Mouse (Mus musculus) B cell, adult 2 months (primary cell): Measurements from ENCODE around the gene Anpep.
"Not testable (repeated sequence)": the region's sequence is repeated elsewhere in the genome, so short reads cannot be mapped to it uniquely, and the experiment has no call there.

Experiments
- DNase-seq, 2 experiments: peaks; one replicate each; pipeline ENCODE4 v3.0.0; 2022

The Anpep gene

DNA sequence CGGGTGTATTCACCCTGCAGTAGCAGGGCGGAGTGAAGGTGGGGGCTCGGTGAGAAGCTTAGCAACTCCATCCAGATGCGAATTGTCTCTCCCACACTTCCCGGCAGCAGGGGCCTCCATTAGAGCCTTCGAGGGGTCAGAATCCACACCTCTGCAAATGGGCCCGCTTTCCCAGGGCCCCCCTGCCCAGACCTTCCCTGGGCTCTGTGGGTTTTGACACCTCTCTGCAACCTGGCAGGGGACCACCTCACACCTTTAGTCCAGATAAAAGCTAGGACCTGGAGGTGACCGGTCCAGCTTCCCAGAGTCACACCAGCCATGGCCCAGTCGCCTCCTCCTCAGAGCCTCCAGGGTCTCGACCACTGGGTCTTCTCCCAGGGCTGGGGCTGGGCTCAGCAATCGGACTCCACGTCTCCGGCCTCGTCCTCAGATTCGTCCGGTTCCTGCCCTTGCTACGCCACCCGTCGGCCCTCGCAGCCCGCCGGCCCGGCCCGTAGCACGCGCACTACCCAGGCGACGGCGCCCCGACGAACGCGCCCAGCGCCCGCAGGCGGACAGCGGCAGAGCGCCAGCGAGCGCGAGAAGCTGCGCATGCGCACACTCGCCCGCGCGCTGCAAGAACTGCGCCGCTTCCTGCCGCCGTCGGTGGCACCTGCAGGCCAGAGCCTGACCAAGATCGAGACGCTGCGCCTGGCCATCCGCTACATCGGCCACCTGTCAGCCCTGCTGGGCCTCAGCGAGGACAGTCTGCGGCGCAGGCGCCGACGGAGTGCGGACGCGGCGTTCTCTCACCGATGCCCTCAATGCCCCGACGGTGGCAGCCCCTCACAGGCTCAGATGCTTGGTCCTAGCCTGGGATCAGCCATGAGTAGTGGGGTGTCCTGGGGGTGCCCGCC lies 50.0 kb downstream of the Anpep start, which contains the start of gene Mesp2:
Gene Mesp2 (plus strand): TSS at position 117 of the 896 bp plus-strand sequence.
- peak; percentile 68 to 72 for DNase-seq

DNA sequence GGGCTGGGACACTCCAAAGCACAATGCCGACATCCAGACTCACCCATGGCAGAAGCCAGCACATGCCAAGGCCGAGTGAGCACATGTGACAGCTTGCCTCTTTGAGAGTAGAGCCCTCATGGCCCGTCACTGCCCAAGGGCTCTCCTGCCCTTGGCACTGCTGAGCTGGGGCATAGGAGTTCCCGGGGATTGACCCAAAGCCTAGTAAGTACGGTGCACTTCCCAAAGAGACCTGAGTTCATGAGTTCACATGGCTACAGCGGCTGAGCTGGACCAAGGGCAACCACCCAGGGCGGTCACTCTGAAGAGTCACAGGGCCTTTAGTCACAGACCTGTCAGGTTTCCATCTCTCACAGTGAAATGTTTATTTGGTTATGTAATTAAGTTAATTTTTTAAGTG lies 52.3 kb downstream of the Anpep start:
- DNase-seq, result no peak

DNA sequence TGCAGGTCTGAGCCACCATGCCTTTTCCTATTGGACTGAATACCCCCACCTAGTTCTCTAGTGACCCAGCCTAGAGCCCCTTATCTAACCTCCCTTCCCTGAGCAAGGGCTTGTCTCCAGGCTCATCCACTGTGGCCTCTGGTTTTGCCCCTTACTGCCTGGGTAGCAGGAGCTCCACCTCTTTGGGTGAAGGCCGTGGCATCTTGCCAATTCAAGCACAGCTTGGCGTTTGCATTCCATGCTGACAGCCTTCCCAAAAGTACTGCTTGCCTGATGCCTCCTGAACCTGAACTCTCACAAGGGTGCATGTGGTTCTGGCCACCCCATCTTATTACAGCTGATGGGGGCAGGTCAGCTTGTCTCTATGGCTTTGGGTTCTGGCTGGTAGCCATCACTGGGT lies 57.0 kb downstream of the Anpep start:
- DNase-seq, result no peak

DNA sequence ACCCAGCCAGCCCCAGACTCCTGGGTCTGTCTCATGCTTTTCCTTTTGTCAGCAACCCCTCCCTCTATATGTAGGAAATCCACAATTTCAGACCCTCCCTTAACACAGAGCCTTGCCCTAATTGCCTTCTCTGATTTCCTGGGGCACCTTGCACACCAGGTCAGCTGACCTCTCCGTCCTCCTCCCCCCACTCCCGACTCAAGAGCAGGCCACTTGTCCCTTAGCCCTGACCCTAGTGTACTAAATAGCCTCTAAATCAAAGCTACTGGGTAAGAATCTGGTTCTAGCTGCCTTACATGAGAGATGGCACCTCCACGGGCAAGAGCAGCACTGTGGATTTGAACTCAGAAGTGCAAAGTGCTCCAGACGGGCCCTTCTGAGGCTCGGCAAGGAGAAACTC lies 58.8 kb downstream of the Anpep start:
- DNase-seq, result no peak

- DNase-seq, result no peak
These were observed 59.5 kb downstream of the Anpep start for GRCm38 (mm10) chr7:79801391-79801790.

GRCm38 (mm10) chr7:79800336-79800735 lies 60.5 kb downstream of the Anpep start:
- no peak for DNase-seq

DNA sequence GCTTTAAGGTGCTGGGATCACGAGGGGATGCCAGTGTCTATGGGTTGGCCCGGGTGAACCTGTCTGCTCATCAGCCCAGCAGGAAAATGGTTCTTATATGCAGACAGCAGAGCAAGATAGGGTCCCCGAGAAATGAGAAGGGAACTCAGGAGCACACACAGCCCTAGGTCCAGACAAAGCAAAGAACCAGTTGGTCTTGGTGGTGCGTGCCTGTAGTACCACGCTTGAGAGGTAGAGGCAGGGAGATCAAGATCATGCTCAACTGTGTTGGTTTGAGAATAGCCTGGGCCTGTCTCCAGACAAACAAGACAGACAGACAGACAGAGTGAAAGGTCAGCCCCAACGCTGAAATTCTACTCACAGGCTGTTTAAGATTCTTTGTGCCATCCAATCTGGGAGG lies 61.4 kb downstream of the Anpep start:
- no peak for DNase-seq

GRCm38 (mm10) chr7:79799048-79799447 lies 61.8 kb downstream of the Anpep start:
- peak; percentile 69 to 70 for DNase-seq

GRCm38 (mm10) chr7:79798606-79799005 lies 62.3 kb downstream of the Anpep start:
- DNase-seq, result no peak

- DNase-seq, result no peak
These were observed 67.2 kb downstream of the Anpep start, which contains the start of gene Mesp1 for GRCm38 (mm10) chr7:79793688-79794087. Mesp1 (minus strand) TSS chr7:79793788.

- DNase-seq, result peak; percentile 36 to 39
These were observed 68.0 kb downstream of the Anpep start for GRCm38 (mm10) chr7:79792635-79793421.

- DNase-seq, result not testable (repeated sequence)
These were observed 71.0 kb downstream of the Anpep start for GRCm38 (mm10) chr7:79789812-79790211.

GRCm38 (mm10) chr7:79786295-79786694 lies 74.6 kb downstream of the Anpep start:
- peak; percentile 61 to 64 for DNase-seq

- no peak for DNase-seq
These were observed 78.4 kb downstream of the Anpep start for GRCm38 (mm10) chr7:79782516-79782855.

DNA sequence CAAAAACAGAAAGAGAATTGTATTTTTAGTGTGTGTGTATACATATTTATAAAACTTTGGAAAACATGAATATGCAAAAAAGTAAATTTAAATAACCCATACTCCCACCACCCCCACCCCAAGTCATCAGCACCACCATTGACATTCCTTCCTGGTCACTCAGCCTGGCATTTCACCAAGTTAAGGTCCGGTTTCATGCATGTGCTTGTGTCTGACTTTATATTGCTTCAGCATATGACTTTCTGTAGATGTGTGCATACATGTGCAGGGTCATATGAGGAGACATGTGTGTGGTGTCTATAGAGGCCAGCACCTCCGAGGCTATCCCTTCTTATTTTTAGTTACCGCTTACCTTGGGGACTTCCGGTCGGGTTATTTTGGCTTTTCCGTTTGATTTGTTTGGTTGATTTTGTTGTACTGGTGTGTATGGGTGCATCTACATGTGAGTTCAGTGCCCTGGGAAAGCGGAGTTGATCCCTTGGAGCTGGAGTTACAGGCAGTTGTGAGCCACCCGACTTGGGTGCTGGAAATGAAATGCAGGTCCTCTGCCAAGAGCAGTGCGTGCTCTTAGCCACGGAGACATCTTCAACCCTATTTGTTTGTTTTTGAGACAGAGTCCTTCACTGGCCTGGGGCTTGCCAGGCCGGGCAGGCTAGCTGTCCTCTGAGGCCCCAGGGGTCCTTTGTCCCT lies 78.9 kb downstream of the Anpep start:
- no peak for DNase-seq

DNA sequence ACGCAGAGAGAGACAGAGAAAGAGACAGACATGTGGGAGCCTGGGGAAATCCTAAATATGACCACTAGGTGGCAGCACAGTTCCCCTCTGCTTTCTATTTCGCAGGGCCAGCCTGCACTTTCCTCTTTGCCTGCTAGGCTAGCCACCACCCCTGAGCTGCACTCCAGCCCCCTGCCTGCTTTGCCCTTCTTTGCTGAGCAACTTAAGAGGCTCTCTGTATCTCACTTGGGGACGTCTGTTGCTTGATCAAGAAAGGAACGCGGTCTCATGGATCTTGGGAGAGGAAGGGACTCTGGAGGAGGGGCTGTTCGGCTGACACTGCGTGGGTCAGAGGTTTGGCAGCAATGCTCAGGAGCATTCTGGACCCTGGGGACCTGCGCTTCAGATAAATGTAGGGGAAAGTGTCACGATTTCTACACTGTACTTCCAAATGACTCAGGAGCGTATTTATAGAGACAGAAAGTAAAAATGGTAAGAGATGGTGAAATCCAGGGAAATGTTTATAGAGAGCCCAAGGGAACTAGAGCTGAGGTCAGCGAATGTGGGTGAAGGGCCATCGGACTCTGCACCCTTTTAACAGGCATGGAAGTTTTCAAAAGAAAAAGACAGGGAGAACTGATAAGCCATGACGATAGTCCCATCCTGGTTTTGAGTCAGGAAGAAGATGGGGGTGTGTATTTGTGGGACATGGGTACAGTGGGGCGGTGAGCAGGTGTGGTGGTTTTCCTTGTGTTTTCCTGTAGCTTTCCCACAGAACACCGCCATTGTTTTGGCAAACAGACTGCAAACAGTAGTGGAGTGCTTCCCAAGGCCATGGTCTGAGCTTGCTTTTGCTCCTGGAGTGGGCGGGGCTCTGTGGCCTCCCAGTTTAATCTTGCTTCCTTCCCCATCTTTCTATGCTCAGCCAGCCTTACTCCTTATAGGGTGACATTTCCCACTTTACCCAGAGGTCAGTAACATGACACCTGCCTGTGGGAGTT lies 79.9 kb downstream of the Anpep start:
- DNase-seq, result peak; percentile 74 to 76
